Mouse (Mus musculus): Measurements from ENCODE around the gene Ano10. TPM values are rescaled to one million over a fixed set of nuclear protein-coding genes. Genes with fewer than 3 reads are reported as not detected.

Gene Ano10
- polyA plus RNA-seq, 1 experiment = 31.3 TPM

DNA sequence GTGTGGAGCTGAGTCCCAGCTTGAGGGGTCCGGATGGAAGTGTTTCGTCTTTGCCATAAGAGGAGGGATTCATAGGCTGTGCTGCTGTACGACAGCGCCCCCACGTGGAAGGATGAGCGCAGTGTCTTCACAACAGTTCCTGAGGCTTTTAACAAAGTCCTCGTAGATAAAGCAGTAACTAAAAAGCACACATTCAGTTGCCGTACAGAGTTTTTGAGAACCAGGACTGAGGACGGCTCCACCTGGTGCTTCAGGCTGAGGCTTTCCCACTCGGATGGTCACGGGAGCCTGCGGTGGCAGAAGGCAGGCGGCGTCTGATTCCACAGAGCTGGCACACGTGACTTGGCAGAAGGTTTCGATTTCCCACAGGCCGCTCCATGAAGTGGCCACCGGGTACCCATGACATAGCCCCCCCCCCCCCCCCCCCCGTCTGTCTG lies 16.4 kb upstream of the Ano10 start:
- H3K4me1 ChIP-seq (ENCODE audit: control insufficient read depth, insufficient read depth, low read length) = no peaks in the 10 kb centered on the region
- no peak for TF ChIP-seq POLR2A (IDR thresholded peaks at IDR 0.05; ENCODE audit: borderline replicate concordance, insufficient read depth, low read length)
- peak; percentile 95 for TF ChIP-seq CTCF (IDR thresholded peaks at IDR 0.05; ENCODE audit: borderline replicate concordance, insufficient read depth, low read depth, low read length)
- DNase-seq = peak; percentile 70 to 82
- no peak overlapping the region for H3K27ac ChIP-seq (ENCODE audit: insufficient read depth, low read length)
- WGBS = under 1% methylated on average over 19 of the region's 19 CpGs
- H3K27me3 ChIP-seq (ENCODE audit: control insufficient read depth, insufficient read depth, low read length) = no peaks in the 10 kb centered on the region
- H3K4me3 ChIP-seq (replicated peaks; ENCODE audit: insufficient read depth, low read depth, low read length) = peak overlapping the region; percentile 73

DNA sequence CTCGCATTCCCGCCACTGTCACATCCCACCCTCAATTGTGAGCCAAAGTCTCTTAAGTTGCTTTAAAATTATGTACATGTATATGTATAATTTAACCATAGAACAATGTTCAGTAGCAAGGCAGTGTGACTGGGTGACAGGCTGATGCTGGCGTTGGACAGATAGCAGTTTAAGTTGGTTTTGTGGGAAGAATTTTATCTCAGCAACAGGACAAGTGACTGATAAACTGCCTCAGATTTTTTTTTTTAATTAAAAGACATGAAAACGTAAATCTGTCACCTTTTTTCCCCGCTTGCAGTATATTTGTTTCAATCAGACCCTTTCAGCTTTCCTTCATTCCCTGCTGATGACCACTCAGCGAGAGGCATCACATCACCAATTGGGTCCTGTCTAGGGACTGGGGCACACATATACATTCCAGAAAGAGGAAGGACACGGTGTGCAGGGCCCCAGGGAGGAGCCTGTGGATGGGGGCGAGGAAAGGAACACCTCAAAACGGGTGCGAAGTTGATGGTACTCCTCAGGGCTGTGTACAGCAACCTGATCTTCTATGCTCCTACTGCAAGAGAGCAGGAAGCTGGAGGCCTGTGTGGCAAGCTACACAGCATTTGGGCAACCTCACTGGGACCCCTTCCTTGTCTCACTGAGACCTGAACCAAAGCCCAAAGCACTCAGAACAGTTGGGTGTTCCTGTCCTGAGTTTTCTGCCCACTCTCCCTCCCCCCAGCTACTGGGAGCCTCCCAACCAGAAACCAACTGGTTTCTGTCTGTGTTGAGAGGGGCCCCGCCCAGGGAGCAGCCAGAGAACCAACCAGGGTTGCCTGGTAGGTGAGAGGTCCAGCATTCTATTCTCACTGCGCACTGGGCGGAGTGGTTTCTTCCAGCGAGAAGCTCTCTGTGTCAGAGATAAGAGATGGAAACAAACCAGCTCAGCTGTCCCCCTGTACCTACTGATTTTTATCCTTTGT lies 15.1 kb upstream of the Ano10 start:
- TF ChIP-seq POLR2A (IDR thresholded peaks at IDR 0.05; ENCODE audit: borderline replicate concordance, insufficient read depth, low read length) (no peak), CTCF (IDR thresholded peaks at IDR 0.05; ENCODE audit: borderline replicate concordance, insufficient read depth, low read depth, low read length) (no peak)
- 86% methylated on average over 14 of the region's 14 CpGs for WGBS
- Histone ChIP-seq H3K27ac (ENCODE audit: insufficient read depth, low read length) (no peak overlapping the region), H3K27me3 (ENCODE audit: control insufficient read depth, insufficient read depth, low read length) (no peaks in the 10 kb centered on the region), H3K4me3 (replicated peaks; ENCODE audit: insufficient read depth, low read depth, low read length) (no peak overlapping the region), H3K4me1 (ENCODE audit: control insufficient read depth, insufficient read depth, low read length) (no peaks in the 10 kb centered on the region)
- DNase-seq = no peak

DNA sequence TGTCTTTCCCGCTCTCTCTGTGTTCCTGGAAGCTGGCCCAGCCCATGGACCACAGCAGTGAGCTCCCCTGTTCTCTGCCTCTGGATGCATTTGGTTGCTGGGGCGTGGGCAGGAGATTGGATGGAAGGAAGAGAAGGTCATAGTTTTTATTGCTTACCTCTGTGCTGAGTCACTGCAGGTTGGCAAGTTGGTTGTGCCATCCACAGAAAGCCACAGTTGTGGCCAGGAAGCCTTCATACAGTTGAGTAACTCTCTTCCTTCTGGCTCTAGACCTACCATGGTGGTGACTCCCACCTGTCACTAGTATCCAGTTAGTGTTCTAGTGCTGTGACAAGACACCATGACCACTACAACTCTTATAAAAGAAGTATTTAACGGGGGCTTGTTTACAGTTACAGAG lies 11.1 kb upstream of the Ano10 start:
- TF ChIP-seq CTCF (IDR thresholded peaks at IDR 0.05; ENCODE audit: borderline replicate concordance, insufficient read depth, low read depth, low read length) (no peak), POLR2A (IDR thresholded peaks at IDR 0.05; ENCODE audit: borderline replicate concordance, insufficient read depth, low read length) (no peak)
- Histone ChIP-seq H3K4me3 (replicated peaks; ENCODE audit: insufficient read depth, low read depth, low read length) (no peak overlapping the region), H3K4me1 (ENCODE audit: control insufficient read depth, insufficient read depth, low read length) (no peaks in the 10 kb centered on the region), H3K27me3 (ENCODE audit: control insufficient read depth, insufficient read depth, low read length) (no peaks in the 10 kb centered on the region), H3K27ac (ENCODE audit: insufficient read depth, low read length) (no peak overlapping the region)
- WGBS = 81% methylated on average over 3 of the region's 3 CpGs
- DNase-seq = no peak

DNA sequence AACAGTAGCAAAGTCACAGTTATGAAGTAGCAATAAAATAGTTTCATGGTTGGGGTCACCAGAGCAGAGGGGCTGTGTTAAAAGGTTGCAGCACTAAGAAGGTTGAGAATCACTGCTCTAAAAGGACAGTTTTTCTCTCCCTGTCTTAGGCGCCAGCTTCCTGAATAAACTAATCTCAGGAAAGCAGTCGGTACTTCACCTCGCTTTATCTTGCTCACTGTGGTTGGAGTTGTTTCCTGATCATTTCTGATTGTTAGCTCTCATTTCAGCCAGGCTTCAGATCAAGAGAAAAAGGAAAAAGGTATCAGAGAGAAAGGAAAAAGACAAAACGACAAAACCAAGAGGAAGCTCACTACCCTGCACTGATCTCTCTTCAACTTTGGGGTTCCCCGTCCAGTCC lies 1.9 kb upstream of the Ano10 start:
- TF ChIP-seq POLR2A (IDR thresholded peaks at IDR 0.05; ENCODE audit: borderline replicate concordance, insufficient read depth, low read length) (no peak), CTCF (IDR thresholded peaks at IDR 0.05; ENCODE audit: borderline replicate concordance, insufficient read depth, low read depth, low read length) (no peak)
- no peak overlapping the region for H3K4me3 ChIP-seq (replicated peaks; ENCODE audit: insufficient read depth, low read depth, low read length)

DNA sequence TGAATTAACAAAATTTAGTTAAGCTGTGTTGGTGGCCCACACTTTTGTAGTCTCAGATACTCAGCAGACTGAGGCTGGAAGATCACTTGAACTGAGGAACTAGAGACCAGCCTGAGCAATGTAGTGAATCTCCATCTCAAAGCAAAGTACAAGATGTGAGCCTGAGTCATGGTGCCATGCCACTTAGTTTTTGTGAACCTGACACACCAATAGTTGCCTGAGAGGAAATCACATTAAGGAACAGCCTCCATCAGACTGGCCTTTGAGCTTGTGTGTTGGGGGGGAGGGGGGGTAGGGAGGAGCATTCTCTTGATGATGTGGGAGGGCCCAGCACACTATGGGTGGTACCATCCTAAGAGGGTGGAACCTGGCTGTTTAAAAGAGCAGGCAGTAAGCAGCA lies 1.2 kb upstream of the Ano10 start:
- H3K27ac ChIP-seq (ENCODE audit: insufficient read depth, low read length) = no peak overlapping the region
- TF ChIP-seq CTCF (IDR thresholded peaks at IDR 0.05; ENCODE audit: borderline replicate concordance, insufficient read depth, low read depth, low read length) (no peak), POLR2A (IDR thresholded peaks at IDR 0.05; ENCODE audit: borderline replicate concordance, insufficient read depth, low read length) (no peak)
- DNase-seq = no peak
- no peaks in the 10 kb centered on the region; the same call in 1 of the 2 replicates for H3K4me1 ChIP-seq (ENCODE audit: control insufficient read depth, insufficient read depth, low read length)
- no peaks in the 10 kb centered on the region for H3K27me3 ChIP-seq (ENCODE audit: control insufficient read depth, insufficient read depth, low read length)
- no peak overlapping the region for H3K4me3 ChIP-seq (replicated peaks; ENCODE audit: insufficient read depth, low read depth, low read length)

More for the DNA sequence above, 1.9 kb upstream of the Ano10 start:
- WGBS = 96% methylated on average over 5 of the region's 5 CpGs
- no peak for DNase-seq
- no peak overlapping the region for H3K27ac ChIP-seq (ENCODE audit: insufficient read depth, low read length)
- H3K27me3 ChIP-seq (ENCODE audit: control insufficient read depth, insufficient read depth, low read length) = no peaks in the 10 kb centered on the region
- no peaks in the 10 kb centered on the region; the same call in 1 of the 2 replicates for H3K4me1 ChIP-seq (ENCODE audit: control insufficient read depth, insufficient read depth, low read length)

DNA sequence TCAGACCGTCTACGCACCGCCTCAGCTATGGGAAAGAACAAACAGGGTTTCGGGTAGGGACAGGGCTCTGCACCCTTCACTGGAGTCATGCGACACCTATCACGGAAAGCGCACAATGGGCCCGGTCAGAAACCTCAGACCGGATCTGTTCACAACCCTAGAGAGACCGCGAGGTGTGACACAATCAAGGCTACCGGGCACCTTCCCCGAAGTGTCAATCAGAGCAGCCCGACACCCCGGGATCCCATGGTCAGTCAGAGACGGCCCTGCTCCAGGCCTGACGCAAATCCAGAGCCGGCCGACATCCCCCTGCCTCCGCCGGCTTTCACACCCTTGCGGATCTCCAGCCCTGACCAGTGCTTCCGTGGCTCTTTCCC lies 370 bp downstream of the Ano10 start:
- Histone ChIP-seq H3K4me3 (replicated peaks; ENCODE audit: insufficient read depth, low read depth, low read length) (peak overlapping the region; percentile 68), H3K27me3 (ENCODE audit: control insufficient read depth, insufficient read depth, low read length) (no peaks in the 10 kb centered on the region), H3K4me1 (ENCODE audit: control insufficient read depth, insufficient read depth, low read length) (no peaks in the 10 kb centered on the region; the same call in 1 of the 2 replicates), H3K27ac (ENCODE audit: insufficient read depth, low read length) (peak overlapping the region; percentile 50)
- under 1% methylated on average over 23 of the region's 23 CpGs for WGBS
- no peak for TF ChIP-seq CTCF (IDR thresholded peaks at IDR 0.05; ENCODE audit: borderline replicate concordance, insufficient read depth, low read depth, low read length)
- DNase-seq = no peak

DNA sequence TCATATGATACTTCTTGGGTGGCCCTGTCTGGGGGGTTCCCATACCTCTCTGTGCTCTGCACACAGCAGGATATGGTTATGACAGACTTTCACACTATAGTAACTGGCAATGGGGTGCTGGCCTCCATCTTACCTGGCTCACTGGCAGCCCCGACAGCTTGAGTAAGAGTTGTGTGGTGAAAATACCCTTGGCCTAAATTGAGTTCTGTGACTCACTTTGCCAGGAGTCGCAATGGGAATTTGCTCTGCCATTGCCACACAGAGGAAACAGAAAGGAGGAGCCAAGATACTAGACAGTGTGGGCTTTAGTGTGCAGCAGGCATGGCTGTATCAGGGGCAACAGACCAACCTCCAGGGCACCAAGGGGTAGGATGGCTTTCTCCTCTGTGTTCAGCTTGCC lies 4.0 kb downstream of the Ano10 start:
- Histone ChIP-seq H3K4me3 (replicated peaks; ENCODE audit: insufficient read depth, low read depth, low read length) (no peak overlapping the region), H3K4me1 (ENCODE audit: control insufficient read depth, insufficient read depth, low read length) (no peaks in the 10 kb centered on the region; the same call in 1 of the 2 replicates), H3K27ac (ENCODE audit: insufficient read depth, low read length) (no peak overlapping the region), H3K27me3 (ENCODE audit: control insufficient read depth, insufficient read depth, low read length) (no peaks in the 10 kb centered on the region)
- TF ChIP-seq CTCF (IDR thresholded peaks at IDR 0.05; ENCODE audit: borderline replicate concordance, insufficient read depth, low read depth, low read length) (no peak), POLR2A (IDR thresholded peaks at IDR 0.05; ENCODE audit: borderline replicate concordance, insufficient read depth, low read length) (no peak)
- WGBS = 82% methylated on average over 2 of the region's 2 CpGs
- DNase-seq = no peak

DNA sequence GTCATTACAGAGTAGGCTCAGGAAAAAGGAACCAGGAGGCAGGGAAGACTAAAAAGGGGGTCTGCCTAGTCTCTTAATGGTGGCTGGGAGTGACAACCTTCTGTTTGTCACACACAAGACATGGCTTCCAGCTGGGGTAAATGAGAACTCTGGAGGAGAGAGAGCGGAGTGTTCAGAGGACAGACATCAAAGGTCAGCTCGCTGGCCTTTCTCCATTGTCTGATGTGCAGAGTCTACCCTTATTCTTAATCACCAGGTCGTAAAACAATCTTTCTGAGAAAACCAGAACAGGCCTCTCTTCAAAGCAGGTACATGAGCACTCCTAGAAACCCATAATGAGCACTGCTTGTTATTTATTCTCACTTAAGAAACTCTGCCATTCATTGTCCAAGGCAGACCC lies 5.8 kb downstream of the Ano10 start:
- 63% methylated on average over 3 of the region's 3 CpGs for WGBS
- no peaks in the 10 kb centered on the region; the same call in 1 of the 2 replicates for H3K4me1 ChIP-seq (ENCODE audit: control insufficient read depth, insufficient read depth, low read length)
- TF ChIP-seq POLR2A (IDR thresholded peaks at IDR 0.05; ENCODE audit: borderline replicate concordance, insufficient read depth, low read length) (no peak), CTCF (IDR thresholded peaks at IDR 0.05; ENCODE audit: borderline replicate concordance, insufficient read depth, low read depth, low read length) (no peak)
- H3K27ac ChIP-seq (ENCODE audit: insufficient read depth, low read length) = no peak overlapping the region
- H3K27me3 ChIP-seq (ENCODE audit: control insufficient read depth, insufficient read depth, low read length) = no peaks in the 10 kb centered on the region
- H3K4me3 ChIP-seq (replicated peaks; ENCODE audit: insufficient read depth, low read depth, low read length) = no peak overlapping the region
- DNase-seq = no peak

All from cerebellum, adult 2 months (tissue).